Mouse (Mus musculus) intestine, postnatal 0 days (tissue): ENCODE data around the gene Clint1. TPM values are rescaled to one million over a fixed set of nuclear protein-coding genes. Genes with fewer than 3 reads are reported as not detected.

ENCODE experiments used
- ATAC-seq: fragments of 200-750 bp; cut with Nextera tagmentation; 2 replicates; pipeline ENCODE4 v1.8.0; 2017; ENCODE audit warnings: mild to moderate bottlenecking, moderate TSS enrichment, moderate library complexity
- H3K27ac ChIP-seq: fragments of 300-500 bp; sonication (generic); 2 replicates; pipeline ENCODE4 v1.5.1; 2014; ENCODE audit warnings: mild to moderate bottlenecking, low read depth, low read length, moderate library complexity
- H3K27me3 ChIP-seq: fragments of 300-500 bp; sonication (generic); replicated peaks from 2 replicates; pipeline ENCODE4 v1.6.1; 2014; ENCODE audit warnings: low read length, mixed read lengths; ENCODE audit not compliant: control insufficient read depth, insufficient read depth
- H3K36me3 ChIP-seq: fragments of 300-500 bp; sonication (generic); 2 replicates; pipeline ENCODE4 v1.6.1; 2014; ENCODE audit warnings: mild to moderate bottlenecking, moderate library complexity; ENCODE audit not compliant: control insufficient read depth, insufficient read depth
- H3K4me1 ChIP-seq: fragments of 300-500 bp; sonication (generic); replicated peaks from 2 replicates; pipeline ENCODE4 v1.6.1; 2014; ENCODE audit warnings: antibody characterized with exemption, low read length, mixed read lengths; ENCODE audit not compliant: control insufficient read depth, insufficient read depth
- H3K4me2 ChIP-seq: fragments of 300-500 bp; sonication (generic); replicated peaks from 2 replicates; pipeline ENCODE4 v1.6.1; 2014; ENCODE audit warnings: low read depth, mild to moderate bottlenecking, moderate library complexity
- H3K4me3 ChIP-seq: fragments of 300-500 bp; sonication (generic); 2 replicates; pipeline ENCODE4 v1.5.1; 2014; ENCODE audit warnings: low read depth, low read length
- H3K9ac ChIP-seq: fragments of 300-500 bp; sonication (generic); 2 replicates; pipeline ENCODE4 v1.6.1; 2014; ENCODE audit warnings: mild to moderate bottlenecking, low read depth, low read length
- H3K9me3 ChIP-seq: fragments of 300-500 bp; sonication (generic); 2 replicates; pipeline ENCODE4 v1.6.1; 2016; ENCODE audit warnings: mixed run types; ENCODE audit not compliant: control insufficient read depth
- CTCF ChIP-seq: sonication (generic); IDR thresholded peaks from 2 replicates; pipeline ENCODE4 v1.5.1; 2016; ENCODE audit warnings: low read depth, mild to moderate bottlenecking, control low read depth, antibody characterized with exemption, moderate library complexity
- WGBS: fragments of 180-500 bp; shearing (Covaris S2); extraction: QIAGEN DNeasy Blood & Tissue Kit; methylation state at CpG from one replicate; pipeline ENCODE4 v1.1.7; 2014; 5-methylcytosine and 5-hydroxymethylcytosine counted together
- polyA plus RNA-seq: library from polyadenylated mRNA; unstranded; fragments of >200 nt; fragmentation: Nextera tagmentation; extraction: Ambion mirVana; gene quantifications from 2 replicates; pipeline ENCODE4 v1.2.1, GENCODE M21; 2015

Clint1 gene
- polyA plus RNA-seq, 1 experiment from 2014 or later: 171 TPM

GRCm38 (mm10) chr11:45817996-45818395, 33.9 kb upstream of the Clint1 start:
- ATAC-seq: no peak
- Histone ChIP-seq H3K36me3 (no peaks in the 10 kb centered on the region), H3K27ac (no peak overlapping the region), H3K4me1 (no peaks in the 10 kb centered on the region), H3K9ac (no peak overlapping the region), H3K4me2 (no peak overlapping the region), H3K9me3 (no peaks in the 10 kb centered on the region), H3K4me3 (no peak overlapping the region), H3K27me3 (no peaks in the 10 kb centered on the region)
- no peak for TF ChIP-seq CTCF
- 43% methylated on average over 3 of the region's 3 CpGs for WGBS

GRCm38 (mm10) chr11:45820930-45821329, 30.9 kb upstream of the Clint1 start:
- H3K27ac ChIP-seq: no peak overlapping the region
- H3K4me2 ChIP-seq: no peak overlapping the region
- WGBS: 84% methylated on average over 6 of the region's 6 CpGs
- H3K27me3 ChIP-seq: no peaks in the 10 kb centered on the region
- H3K4me1 ChIP-seq: no peaks in the 10 kb centered on the region
- TF ChIP-seq CTCF: no peak
- H3K36me3 ChIP-seq: no peaks in the 10 kb centered on the region
- no peaks in the 10 kb centered on the region for H3K9me3 ChIP-seq
- ATAC-seq: no peak
- H3K4me3 ChIP-seq: no peak overlapping the region
- no peak overlapping the region for H3K9ac ChIP-seq

GRCm38 (mm10) chr11:45830112-45830511, 21.7 kb upstream of the Clint1 start:
- Histone ChIP-seq H3K4me3 (no peak overlapping the region), H3K9ac (no peak overlapping the region), H3K36me3 (no peaks in the 10 kb centered on the region), H3K4me1 (0 out of 2 replicates have a peak, but pooled peaks cover 4% of the 10 kb centered on the region), H3K27ac (no peak overlapping the region), H3K4me2 (no peak overlapping the region), H3K9me3 (no peaks in the 10 kb centered on the region), H3K27me3 (no peaks in the 10 kb centered on the region)
- TF ChIP-seq CTCF: no peak
- ATAC-seq: no peak

- Histone ChIP-seq H3K4me3 (no peak overlapping the region), H3K36me3 (no peaks in the 10 kb centered on the region), H3K27ac (no peak overlapping the region), H3K27me3 (no peaks in the 10 kb centered on the region), H3K4me2 (no peak overlapping the region), H3K9me3 (no peaks in the 10 kb centered on the region), H3K9ac (no peak overlapping the region), H3K4me1 (0 out of 2 replicates have a peak, but pooled peaks cover 5% of the 10 kb centered on the region)
- ATAC-seq: no peak
- 60% methylated on average over 9 of the region's 9 CpGs for WGBS
- no peak for TF ChIP-seq CTCF
Measured at GRCm38 (mm10) chr11:45830743-45831310, 21.0 kb upstream of the Clint1 start.

GRCm38 (mm10) chr11:45831476-45832143, 20.2 kb upstream of the Clint1 start:
- no peak overlapping the region for H3K4me2 ChIP-seq
- TF ChIP-seq CTCF: no peak
- H3K4me3 ChIP-seq: no peak overlapping the region
- H3K36me3 ChIP-seq: no peaks in the 10 kb centered on the region
- 82% methylated on average over 15 of the region's 15 CpGs for WGBS
- H3K4me1 ChIP-seq: 0 out of 2 replicates have a peak, but pooled peaks cover 11% of the 10 kb centered on the region
- H3K27ac ChIP-seq: no peak overlapping the region
- no peak for ATAC-seq
- no peaks in the 10 kb centered on the region for H3K9me3 ChIP-seq
- H3K9ac ChIP-seq: no peak overlapping the region
- no peaks in the 10 kb centered on the region for H3K27me3 ChIP-seq

- Histone ChIP-seq H3K4me3 (no peak overlapping the region), H3K4me2 (no peak overlapping the region), H3K4me1 (peaks cover 23% of the 10 kb centered on the region; the same call in 1 of the 2 replicates), H3K9me3 (no peaks in the 10 kb centered on the region), H3K36me3 (no peaks in the 10 kb centered on the region), H3K9ac (no peak overlapping the region), H3K27me3 (no peaks in the 10 kb centered on the region), H3K27ac (peak overlapping the region; percentile 58; the same call in 1 of the 2 replicates)
- ATAC-seq: peak; percentile 32; the same call in 1 of the 2 replicates
- WGBS: 24% methylated on average over 4 of the region's 4 CpGs
- TF ChIP-seq CTCF: no peak
Measured at GRCm38 (mm10) chr11:45835625-45836255, 16.1 kb upstream of the Clint1 start.
